Mouse (Mus musculus) stomach, embryonic 14.5 days (tissue): ENCODE results near the gene Plvap. TPM values are rescaled to one million over a fixed set of nuclear protein-coding genes. Genes with fewer than 3 reads are reported as not detected.

Experiments
- ATAC-seq: fragments of 200-750 bp; cut with Nextera tagmentation; 2 replicates; pipeline ENCODE4 v1.8.0; 2017; ENCODE audit warnings: low read depth, moderate TSS enrichment; ENCODE audit not compliant: insufficient number of reproducible peaks, insufficient read depth, low FRiP score
- H3K27ac ChIP-seq: fragments of 300-500 bp; sonication (generic); 2 replicates; pipeline ENCODE4 v1.5.1; 2014; ENCODE audit warnings: mild to moderate bottlenecking, low read length, moderate library complexity, mixed read lengths
- H3K27me3 ChIP-seq: fragments of 300-500 bp; sonication (generic); 2 replicates; pipeline ENCODE4 v1.6.1; 2014; ENCODE audit warnings: low read length, control low read depth, mixed read lengths; ENCODE audit not compliant: control insufficient read depth, insufficient read depth
- H3K36me3 ChIP-seq: fragments of 300-500 bp; sonication (generic); 2 replicates; pipeline ENCODE4 v1.6.1; 2014; ENCODE audit warnings: mild to moderate bottlenecking, control low read depth, low read length, moderate library complexity, mixed read lengths; ENCODE audit not compliant: control insufficient read depth, insufficient read depth
- H3K4me1 ChIP-seq: fragments of 300-500 bp; sonication (generic); 2 replicates; pipeline ENCODE4 v1.6.1; 2014; ENCODE audit warnings: low read length, control low read depth, mixed read lengths; ENCODE audit not compliant: control insufficient read depth, insufficient read depth
- H3K4me2 ChIP-seq: fragments of 300-500 bp; sonication (generic); replicated peaks from 2 replicates; pipeline ENCODE4 v1.6.1; 2014; ENCODE audit warnings: low read depth, low read length, control low read depth
- H3K4me3 ChIP-seq: fragments of 300-500 bp; sonication (generic); 2 replicates; pipeline ENCODE4 v1.5.1; 2014; ENCODE audit warnings: low read depth, low read length, control low read depth
- H3K9ac ChIP-seq: fragments of 300-500 bp; sonication (generic); replicated peaks from 2 replicates; pipeline ENCODE4 v1.6.1; 2014; ENCODE audit warnings: low read depth, mild to moderate bottlenecking, control low read depth, low read length, moderate library complexity, mixed read lengths
- H3K9me3 ChIP-seq: fragments of 300-500 bp; sonication (generic); 2 replicates; pipeline ENCODE4 v1.6.1; 2016; ENCODE audit warnings: low read depth, low read length, control low read depth; ENCODE audit not compliant: control insufficient read depth
- WGBS: fragments of 180-500 bp; shearing (Covaris S2); extraction: QIAGEN DNeasy Blood & Tissue Kit; methylation state at CpG from one replicate; pipeline ENCODE4 v1.1.7; 2014; 5-methylcytosine and 5-hydroxymethylcytosine counted together
- polyA plus RNA-seq: library from polyadenylated mRNA; unstranded; fragments of >200 nt; fragmentation: Nextera tagmentation; extraction: Ambion mirVana; gene quantifications from 2 replicates; pipeline ENCODE4 v1.2.1, GENCODE M21; 2014

The Plvap gene
- polyA plus RNA-seq, 1 experiment from 2014 or later: 67.5 TPM

GRCm38 (mm10) chr8:71498816-71499690 is 12.5 kb downstream of the Plvap start:
- Histone ChIP-seq H3K27ac (peak overlapping the region; percentile 29; the same call in 1 of the 2 replicates), H3K4me1 (peaks cover 20% of the 10 kb centered on the region), H3K9ac (no peak overlapping the region), H3K9me3 (no peaks in the 10 kb centered on the region), H3K36me3 (peaks cover 3% of the 10 kb centered on the region; the same call in 1 of the 2 replicates), H3K27me3 (no peaks in the 10 kb centered on the region), H3K4me2 (no peak overlapping the region), H3K4me3 (no peak overlapping the region)
- ATAC-seq: no peak
- 21% methylated on average over 16 of the region's 16 CpGs for WGBS

GRCm38 (mm10) chr8:71497881-71498501 is 13.6 kb downstream of the Plvap start:
- Histone ChIP-seq H3K9ac (no peak overlapping the region), H3K4me2 (no peak overlapping the region), H3K9me3 (no peaks in the 10 kb centered on the region), H3K36me3 (peaks cover 7% of the 10 kb centered on the region), H3K27me3 (no peaks in the 10 kb centered on the region), H3K27ac (peak overlapping the region; percentile 29; the same call in 1 of the 2 replicates), H3K4me3 (no peak overlapping the region), H3K4me1 (peaks cover 20% of the 10 kb centered on the region)
- no peak for ATAC-seq
- WGBS: 18% methylated on average over 15 of the region's 15 CpGs

DNA sequence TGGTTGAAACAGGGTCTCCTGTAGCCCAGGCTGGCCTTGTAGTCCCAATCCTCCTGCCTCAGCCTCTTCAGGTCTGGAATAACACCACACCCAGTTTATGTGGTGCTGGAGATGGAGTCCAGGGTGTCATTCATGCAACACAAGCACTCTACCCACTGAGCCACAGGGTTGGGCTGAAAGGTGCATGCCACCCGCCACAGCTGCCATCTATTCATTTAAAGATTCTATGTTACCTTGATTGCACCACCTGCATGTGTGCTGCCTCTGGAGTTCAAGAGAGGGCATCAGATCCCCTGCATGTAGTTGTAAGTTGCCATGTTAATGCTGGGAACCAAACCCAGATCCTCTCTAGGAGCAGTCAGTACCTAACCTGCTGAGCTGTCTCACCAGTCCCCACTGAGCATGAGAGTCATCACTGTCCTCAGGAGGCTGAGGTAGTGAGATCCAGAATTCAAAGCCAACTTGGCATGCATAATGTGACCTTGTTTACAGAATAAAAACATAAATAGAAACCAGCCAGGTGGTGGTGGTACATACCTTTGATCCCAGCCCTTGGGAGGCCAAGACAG is 14.4 kb downstream of the Plvap start:
- 84% methylated on average over 1 of the region's 1 CpGs for WGBS
- no peak overlapping the region for H3K9ac ChIP-seq
- H3K27me3 ChIP-seq: no peaks in the 10 kb centered on the region
- H3K36me3 ChIP-seq: peaks cover 15% of the 10 kb centered on the region
- no peaks in the 10 kb centered on the region for H3K9me3 ChIP-seq
- H3K4me1 ChIP-seq: peaks cover 20% of the 10 kb centered on the region
- H3K27ac ChIP-seq: peak overlapping the region; percentile 30; the same call in 1 of the 2 replicates
- H3K4me3 ChIP-seq: no peak overlapping the region
- H3K4me2 ChIP-seq: no peak overlapping the region
- ATAC-seq: no peak

GRCm38 (mm10) chr8:71496481-71496880 is 15.1 kb downstream of the Plvap start:
- H3K27ac ChIP-seq: peak overlapping the region; percentile 30; the same call in 1 of the 2 replicates
- no peak overlapping the region for H3K4me2 ChIP-seq
- peaks cover 18% of the 10 kb centered on the region for H3K36me3 ChIP-seq
- no peaks in the 10 kb centered on the region for H3K27me3 ChIP-seq
- peaks cover 20% of the 10 kb centered on the region for H3K4me1 ChIP-seq
- H3K4me3 ChIP-seq: no peak overlapping the region
- WGBS: 34% methylated on average over 11 of the region's 11 CpGs
- peak; percentile 25; the same call in 1 of the 2 replicates for ATAC-seq
- no peak overlapping the region; the same call in 1 of the 2 replicates for H3K9ac ChIP-seq
- H3K9me3 ChIP-seq: no peaks in the 10 kb centered on the region

DNA sequence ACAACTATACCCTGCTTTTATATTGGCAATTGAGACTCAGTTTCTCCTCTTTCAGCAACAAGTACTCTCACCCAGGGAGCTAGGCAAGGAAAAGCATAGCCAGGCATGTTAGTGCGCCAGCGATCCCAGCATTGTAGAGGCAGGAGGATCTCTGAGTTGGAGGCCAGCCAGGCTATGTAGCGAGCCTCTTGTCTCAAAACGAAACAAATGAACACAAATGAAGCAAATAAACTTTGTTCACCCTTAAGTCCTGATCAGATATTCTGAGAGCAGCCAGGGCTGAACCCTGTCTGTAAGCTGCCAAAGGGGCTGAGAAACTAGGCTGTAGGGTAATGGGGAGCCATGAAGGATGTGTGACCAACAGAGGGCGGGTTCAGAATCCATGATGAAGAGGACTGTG is 15.7 kb downstream of the Plvap start:
- WGBS: 88% methylated on average over 5 of the region's 5 CpGs
- Histone ChIP-seq H3K4me2 (no peak overlapping the region), H3K4me3 (no peak overlapping the region), H3K27me3 (no peaks in the 10 kb centered on the region), H3K27ac (peak overlapping the region; percentile 30; the same call in 1 of the 2 replicates), H3K4me1 (peaks cover 20% of the 10 kb centered on the region), H3K9me3 (no peaks in the 10 kb centered on the region), H3K36me3 (peaks cover 24% of the 10 kb centered on the region), H3K9ac (no peak overlapping the region)
- ATAC-seq: no peak

DNA sequence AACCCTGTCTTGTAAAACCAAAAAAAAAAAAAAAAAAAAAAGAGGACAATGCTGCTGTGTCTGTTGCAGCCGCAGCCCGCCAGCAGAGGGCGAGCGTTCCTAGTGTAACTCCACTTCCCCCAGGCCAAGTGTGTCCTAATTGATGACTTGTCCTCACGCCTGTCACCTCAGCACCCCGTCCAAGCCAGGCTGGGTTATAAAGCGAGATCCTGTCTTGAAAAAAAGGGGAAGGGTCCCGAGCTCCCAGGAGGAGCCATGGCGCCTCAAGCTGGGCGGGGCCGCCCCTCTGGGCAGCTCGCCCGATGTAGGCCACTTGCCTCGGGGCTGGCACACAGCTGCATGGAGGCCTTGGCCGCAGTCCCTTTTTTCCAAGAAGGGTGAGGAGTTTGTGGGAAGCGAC is 16.5 kb downstream of the Plvap start:
- Histone ChIP-seq H3K9me3 (no peaks in the 10 kb centered on the region), H3K27ac (no peak overlapping the region), H3K4me3 (no peak overlapping the region), H3K27me3 (no peaks in the 10 kb centered on the region), H3K4me1 (peaks cover 20% of the 10 kb centered on the region), H3K36me3 (peaks cover 30% of the 10 kb centered on the region), H3K4me2 (no peak overlapping the region), H3K9ac (no peak overlapping the region)
- ATAC-seq: peak; percentile 34; the same call in 1 of the 2 replicates
- WGBS: 26% methylated on average over 16 of the region's 16 CpGs

- peak; percentile 82 for ATAC-seq
- WGBS: under 1% methylated on average over 22 of the region's 22 CpGs
- Histone ChIP-seq H3K4me3 (peak overlapping the region; percentile 62), H3K4me1 (peaks cover 18% of the 10 kb centered on the region), H3K27ac (peak overlapping the region; percentile 95), H3K4me2 (peak overlapping the region; percentile 99), H3K36me3 (peaks cover 24% of the 10 kb centered on the region; the same call in 1 of the 2 replicates), H3K27me3 (no peaks in the 10 kb centered on the region), H3K9ac (peak overlapping the region; percentile 68), H3K9me3 (no peaks in the 10 kb centered on the region)
Observed at GRCm38 (mm10) chr8:71488454-71488853, 23.1 kb downstream of the Plvap start.
